Comparison of ENCODE assay signal across 17 mouse cellular contexts in genomic region chr12:31269020-31269597, GRCm38 (mm10). TPM values are rescaled to one million over a fixed set of nuclear protein-coding genes. Genes with fewer than 3 reads are reported as not detected.
DNase-seq lines count a peak whose midpoint lies in the region; ATAC-seq and TF ChIP-seq lines count a peak whose summit lies in the region.
"Had no signal": no experiment of that assay in that cellular context is flagged by ENCODE, and none has a peak within 500 bp of the region (broad histone marks: within the 10 kb centered on the region; RNA-seq: fewer than 3 reads in every experiment).

No protein-coding gene starts in this region.

- peaks cover 60% of the 10 kb centered on the region for H3K79me3 ChIP-seq in C2C12 (ENCODE audit: low read depth)

- peaks cover 82% of the 10 kb centered on the region for H3K79me2 ChIP-seq in C2C12 (ENCODE audit: control insufficient read depth, insufficient read depth)

- no peak overlapping the region for H3K9ac ChIP-seq in forebrain, embryonic 11.5 days (ENCODE audit: low read length)
- H3K9ac ChIP-seq: forebrain, embryonic 12.5 days; hindbrain, embryonic 12.5 days had no signal

- TF ChIP-seq CTCF in C2C12 (IDR thresholded peaks at IDR 0.05; ENCODE audit: control insufficient read depth, insufficient read depth, insufficient read length), result no peak

- WGBS in forebrain, embryonic 11.5 days, result 79% methylated on average over 12 of the region's 12 CpGs
- WGBS in forebrain, embryonic 10.5 days, result 83% methylated on average over 11 of the region's 12 CpGs
- 49% methylated on average over 12 of the region's 12 CpGs for WGBS in limb, embryonic 10.5 days

- peak overlapping the region; percentile 8 for H3ac ChIP-seq in C2C12 (ENCODE audit: control insufficient read depth, insufficient read length, low read depth)

- H3K4me1 ChIP-seq in forebrain, embryonic 11.5 days (replicated peaks; ENCODE audit: control insufficient read depth, insufficient read depth, low read length), result no peaks in the 10 kb centered on the region; the same call in 1 of the 2 replicates
- H3K4me1 ChIP-seq in forebrain, embryonic 10.5 days, result peaks cover 57% of the 10 kb centered on the region
- peaks cover 64% of the 10 kb centered on the region for H3K4me1 ChIP-seq in limb, embryonic 10.5 days

- H3K4me2 ChIP-seq in forebrain, embryonic 11.5 days (ENCODE audit: low read depth, low read length, severe bottlenecking), result no peak overlapping the region
- H3K4me2 ChIP-seq: forebrain, embryonic 12.5 days; hindbrain, embryonic 12.5 days; liver, embryonic 11.5 days had no signal

- ATAC-seq in forebrain, embryonic 11.5 days (replicated peaks; ENCODE audit: low FRiP score), result no peak

- H3K4me3 ChIP-seq in forebrain, embryonic 11.5 days (ENCODE audit: low read depth, low read length), result no peak overlapping the region
- H3K4me3 ChIP-seq in forebrain, embryonic 10.5 days, result no peak overlapping the region
- no peak overlapping the region for H3K4me3 ChIP-seq in C2C12 (ENCODE audit: insufficient read depth, poor library complexity, severe bottlenecking)
- H3K4me3 ChIP-seq in limb, embryonic 10.5 days, result no peak overlapping the region
- H3K4me3 ChIP-seq: forebrain, embryonic 12.5 days; hindbrain, embryonic 12.5 days had no signal

- H3K27ac ChIP-seq in forebrain, embryonic 11.5 days (ENCODE audit: low read depth, low read length), result no peak overlapping the region
- H3K27ac ChIP-seq in forebrain, embryonic 10.5 days, result no peak overlapping the region
- H3K27ac ChIP-seq in limb, embryonic 10.5 days, result peak overlapping the region; percentile 31; the same call in 1 of the 2 replicates
- H3K27ac ChIP-seq: forebrain, embryonic 12.5 days; hindbrain, embryonic 12.5 days; macrophage had no signal

- H3K36me3 ChIP-seq in forebrain, embryonic 11.5 days (ENCODE audit: control insufficient read depth, insufficient read depth, low read length), result no peaks in the 10 kb centered on the region
- peaks cover 23% of the 10 kb centered on the region for H3K36me3 ChIP-seq in forebrain, embryonic 10.5 days (replicated peaks)
- peaks cover 58% of the 10 kb centered on the region for H3K36me3 ChIP-seq in C2C12 (ENCODE audit: control insufficient read depth, insufficient read depth)
- H3K36me3 ChIP-seq in limb, embryonic 10.5 days, result peaks cover 66% of the 10 kb centered on the region
- H3K36me3 ChIP-seq: forebrain, embryonic 12.5 days; G1E; hindbrain, embryonic 12.5 days had no signal

- peaks cover 33% of the 10 kb centered on the region for H3K27me3 ChIP-seq in forebrain, embryonic 11.5 days (ENCODE audit: control insufficient read depth, insufficient read depth, low read length)
- peaks cover 51% of the 10 kb centered on the region for H3K27me3 ChIP-seq in forebrain, embryonic 10.5 days (ENCODE audit: poor library complexity, severe bottlenecking)
- no peaks in the 10 kb centered on the region for H3K27me3 ChIP-seq in C2C12 (ENCODE audit: control insufficient read depth, insufficient read depth, insufficient read length)
- peaks cover 3% of the 10 kb centered on the region; the same call in 1 of the 2 replicates for H3K27me3 ChIP-seq in limb, embryonic 10.5 days (ENCODE audit: low read depth, poor library complexity, severe bottlenecking)

- peak; percentile 40 for DNase-seq in forebrain, embryonic 11.5 days (ENCODE audit: low spot score)
- DNase-seq in forebrain, embryonic 10.5 days (ENCODE audit: extremely low spot score, low spot score), result no peak
- peak; percentile 38 for DNase-seq in kidney, adult 9 months
- DNase-seq in kidney, postnatal 14 days, result no peak
- no peak for DNase-seq in limb, embryonic 10.5 days (ENCODE audit: low spot score)
- no peak for DNase-seq in left cerebral cortex, adult 9 months (ENCODE audit: low spot score in 2 of 2)
- DNase-seq in cerebellum, postnatal 25 days, result no peak
- DNase-seq: cerebellum, adult 11-12 months; embryo, embryonic 11 days; right cerebral cortex, postnatal 25 days; thymus, postnatal 36 days had no signal

- no peaks in the 10 kb centered on the region for H3K9me3 ChIP-seq in forebrain, embryonic 11.5 days (ENCODE audit: control insufficient read depth, low read length)
- no peaks in the 10 kb centered on the region for H3K9me3 ChIP-seq in forebrain, embryonic 10.5 days
- H3K9me3 ChIP-seq in limb, embryonic 10.5 days (replicated peaks), result no peaks in the 10 kb centered on the region
- H3K9me3 ChIP-seq: forebrain, embryonic 12.5 days; G1E; hindbrain, embryonic 12.5 days had no signal

TF ChIP-seq in C2C12, 6 proteins besides CTCF, POLR2A, EP300 and RAD21:
- TF ChIP-seq USF1 (IDR thresholded peaks at IDR 0.05; ENCODE audit: low read depth), result peak; percentile 77
- no peak for TF ChIP-seq MYOG (IDR thresholded peaks at IDR 0.05; ENCODE audit: control insufficient read depth, extremely low read depth, insufficient read length)
- TF ChIP-seq CEBPB (IDR thresholded peaks at IDR 0.05; ENCODE audit: low read depth), result no peak

RNA-seq across cellular contexts. Expression of gene Lamb1, which starts 4.1 kb away (rescaled TPM):
- 22.4 and 24.4 TPM in 2 replicates for polyA plus RNA-seq in forebrain, embryonic 11.5 days (2014; fragmentation: Nextera tagmentation; extraction: Ambion mirVana)
- polyA plus RNA-seq in forebrain, embryonic 10.5 days (2016; fragmentation: Nextera tagmentation; extraction: Ambion mirVana), result 22.6 and 23.1 TPM in 2 replicates
- 96.1 TPM for polyA plus RNA-seq in C2C12 (2012; fragmentation: generic; extraction: Trizol)
- polyA plus RNA-seq in limb, embryonic 10.5 days (2016; fragmentation: Nextera tagmentation; extraction: Ambion mirVana), result 40.5 and 44.6 TPM in 2 replicates
- polyA plus RNA-seq: G1E had no signal

RNA-seq across cellular contexts. Expression of gene Gm6993, which starts 28.5 kb away (rescaled TPM):
- polyA plus RNA-seq in forebrain, embryonic 11.5 days (2014; fragmentation: Nextera tagmentation; extraction: Ambion mirVana), result not detected in 2 replicates
- not detected in 2 replicates for polyA plus RNA-seq in forebrain, embryonic 10.5 days (2016; fragmentation: Nextera tagmentation; extraction: Ambion mirVana)
- not detected for polyA plus RNA-seq in C2C12 (2012; fragmentation: generic; extraction: Trizol)
- not detected in 2 replicates for polyA plus RNA-seq in limb, embryonic 10.5 days (2016; fragmentation: Nextera tagmentation; extraction: Ambion mirVana)
- polyA plus RNA-seq: forebrain, embryonic 12.5 days; G1E; hindbrain, embryonic 12.5 days; liver, embryonic 11.5 days; macrophage had no signal

Comparison
In these comparisons a context has a peak if more than half of its experiments do, and no peak if none do; other contexts are left out.
1. DNase-seq: peak in forebrain, embryonic 11.5 days (single experiment) and kidney, adult 9 months (single experiment); none in forebrain, embryonic 10.5 days (single experiment), kidney, postnatal 14 days (single experiment), limb, embryonic 10.5 days (single experiment), left cerebral cortex, adult 9 months (0 of 2) and cerebellum, postnatal 25 days (0 of 2).